In genomic region chr10:21922716-21923350, GRCm38 (mm10) we compare ENCODE assay signal across 8 mouse cellular contexts. TPM values are rescaled to one million over a fixed set of nuclear protein-coding genes. Genes with fewer than 3 reads are reported as not detected.
A peak's percentile ranks its signal among the peaks of the same experiment; 100 is the strongest.
DNase-seq lines count a peak whose midpoint lies in the region; ATAC-seq lines count a peak whose summit lies in the region.

No protein-coding gene starts in this region.

- ATAC-seq in hindbrain, embryonic 12.5 days (ENCODE audit: low FRiP score) = peak; percentile 32; the same call in 1 of the 2 replicates
- no peak for ATAC-seq in hindbrain, embryonic 11.5 days (ENCODE audit: low FRiP score)
- ATAC-seq in forebrain, embryonic 15.5 days (replicated peaks) = no peak
- ATAC-seq in midbrain, embryonic 16.5 days = no peak

- peak overlapping the region; percentile 80 for H3K27ac ChIP-seq in hindbrain, embryonic 12.5 days
- no peak overlapping the region for H3K27ac ChIP-seq in hindbrain, embryonic 11.5 days (ENCODE audit: low read depth, low read length)
- H3K27ac ChIP-seq in forebrain, embryonic 15.5 days (replicated peaks) = peak overlapping the region; percentile 67
- H3K27ac ChIP-seq in midbrain, embryonic 16.5 days (ENCODE audit: low read length) = peak overlapping the region; percentile 81

- H3K36me3 ChIP-seq in hindbrain, embryonic 12.5 days = no peaks in the 10 kb centered on the region
- H3K36me3 ChIP-seq in hindbrain, embryonic 11.5 days (ENCODE audit: control insufficient read depth, insufficient read depth, low read length) = no peaks in the 10 kb centered on the region
- no peaks in the 10 kb centered on the region for H3K36me3 ChIP-seq in forebrain, embryonic 15.5 days
- H3K36me3 ChIP-seq in midbrain, embryonic 16.5 days (ENCODE audit: control insufficient read depth, insufficient read depth, low read length) = no peaks in the 10 kb centered on the region

- no peak overlapping the region for H3K4me3 ChIP-seq in hindbrain, embryonic 12.5 days
- no peak overlapping the region for H3K4me3 ChIP-seq in hindbrain, embryonic 11.5 days (ENCODE audit: low read depth, low read length)
- no peak overlapping the region for H3K4me3 ChIP-seq in forebrain, embryonic 15.5 days
- no peak overlapping the region for H3K4me3 ChIP-seq in midbrain, embryonic 16.5 days (ENCODE audit: low read depth, low read length)

- DNase-seq in hindbrain, embryonic 11.5 days (ENCODE audit: low spot score) = no peak
- DNase-seq in brain, adult 2 months (ENCODE audit: low read depth, low spot score) = peak; percentile 35
- no peak for DNase-seq in adrenal gland, postnatal 36 days
- no peak for DNase-seq in lung, postnatal 10 days
- no peak for DNase-seq in B cell, adult 2 months

- H3K9ac ChIP-seq in hindbrain, embryonic 12.5 days = no peak overlapping the region
- no peak overlapping the region for H3K9ac ChIP-seq in hindbrain, embryonic 11.5 days (ENCODE audit: low read depth, low read length)
- H3K9ac ChIP-seq in forebrain, embryonic 15.5 days (replicated peaks) = no peak overlapping the region
- H3K9ac ChIP-seq in midbrain, embryonic 16.5 days (ENCODE audit: low read depth, low read length) = no peak overlapping the region

- H3K9me3 ChIP-seq in hindbrain, embryonic 12.5 days (replicated peaks) = no peaks in the 10 kb centered on the region
- no peaks in the 10 kb centered on the region for H3K9me3 ChIP-seq in hindbrain, embryonic 11.5 days (ENCODE audit: control insufficient read depth, low read length)
- H3K9me3 ChIP-seq in forebrain, embryonic 15.5 days = no peaks in the 10 kb centered on the region
- H3K9me3 ChIP-seq in midbrain, embryonic 16.5 days (replicated peaks; ENCODE audit: control insufficient read depth, low read length, poor library complexity, severe bottlenecking) = no peaks in the 10 kb centered on the region

- WGBS in hindbrain, embryonic 12.5 days = 46% methylated on average over 8 of the region's 8 CpGs
- 55% methylated on average over 8 of the region's 8 CpGs for WGBS in hindbrain, embryonic 11.5 days
- WGBS in forebrain, embryonic 15.5 days = 22% methylated on average over 8 of the region's 8 CpGs
- 23% methylated on average over 8 of the region's 8 CpGs for WGBS in midbrain, embryonic 16.5 days

- peaks cover 21% of the 10 kb centered on the region for H3K4me1 ChIP-seq in hindbrain, embryonic 12.5 days
- no peaks in the 10 kb centered on the region; the same call in 1 of the 2 replicates for H3K4me1 ChIP-seq in hindbrain, embryonic 11.5 days (replicated peaks; ENCODE audit: control insufficient read depth, insufficient read depth, low read length)
- peaks cover 22% of the 10 kb centered on the region for H3K4me1 ChIP-seq in forebrain, embryonic 15.5 days
- H3K4me1 ChIP-seq in midbrain, embryonic 16.5 days (ENCODE audit: control insufficient read depth, insufficient read depth, low read length) = peaks cover 27% of the 10 kb centered on the region

- H3K4me2 ChIP-seq in hindbrain, embryonic 12.5 days (replicated peaks) = peak overlapping the region; percentile 43
- no peak overlapping the region for H3K4me2 ChIP-seq in hindbrain, embryonic 11.5 days (replicated peaks; ENCODE audit: low read depth, low read length)
- H3K4me2 ChIP-seq in forebrain, embryonic 15.5 days (replicated peaks) = peak overlapping the region; percentile 25; the same call in 1 of the 2 replicates
- H3K4me2 ChIP-seq in midbrain, embryonic 16.5 days (ENCODE audit: low read length) = peak overlapping the region; percentile 47

- H3K27me3 ChIP-seq in hindbrain, embryonic 12.5 days = no peaks in the 10 kb centered on the region
- H3K27me3 ChIP-seq in hindbrain, embryonic 11.5 days (ENCODE audit: control insufficient read depth, insufficient read depth, low read length) = no peaks in the 10 kb centered on the region
- H3K27me3 ChIP-seq in forebrain, embryonic 15.5 days = no peaks in the 10 kb centered on the region
- no peaks in the 10 kb centered on the region for H3K27me3 ChIP-seq in midbrain, embryonic 16.5 days (ENCODE audit: control insufficient read depth, insufficient read depth, low read depth, low read length)

RNA-seq across cellular contexts. Expression of gene Sgk1, which starts 40.8 kb away (rescaled TPM):
- 32.8 and 33.8 TPM in 2 replicates for polyA plus RNA-seq in hindbrain, embryonic 12.5 days (2016; fragmentation: Nextera tagmentation; extraction: Ambion mirVana)
- polyA plus RNA-seq in hindbrain, embryonic 11.5 days (2014; fragmentation: Nextera tagmentation; extraction: Ambion mirVana) = 24.6 and 25.6 TPM in 2 replicates
- 27.1 and 28.7 TPM in 2 replicates for polyA plus RNA-seq in forebrain, embryonic 15.5 days (2015; fragmentation: Nextera tagmentation; extraction: Ambion mirVana)
- 47.9 and 53.4 TPM in 2 replicates for polyA plus RNA-seq in midbrain, embryonic 16.5 days (2015; fragmentation: Nextera tagmentation; extraction: Ambion mirVana)
- total RNA-seq in adrenal gland, postnatal 36 days (2021) = 100 to 1,000 TPM; 110 to 144 TPM
